Mouse (Mus musculus) heart, postnatal 0 days (tissue): ENCODE results near the gene Kit. TPM values are rescaled to one million over a fixed set of nuclear protein-coding genes. Genes with fewer than 3 reads are reported as not detected.
A peak's percentile ranks its signal among the peaks of the same experiment; 100 is the strongest.

Experiments
- ATAC-seq: fragments of 200-750 bp; cut with Nextera tagmentation; 2 replicates; pipeline ENCODE4 v1.8.0; 2017; ENCODE audit warnings: low read depth, moderate number of reproducible peaks, moderate library complexity; ENCODE audit not compliant: insufficient read depth
- DNase-seq: peaks from one replicate; pipeline ENCODE4 v3.0.0-alpha.2; 2016; ENCODE audit warnings: low spot score
- H3K27ac ChIP-seq: fragments of 300-500 bp; sonication (generic); 2 replicates; pipeline ENCODE4 v1.5.1; 2014; ENCODE audit warnings: low read depth, mild to moderate bottlenecking
- H3K27me3 ChIP-seq: fragments of 300-500 bp; sonication (generic); 2 replicates; pipeline ENCODE4 v1.6.1; 2014; ENCODE audit warnings: low read length, mixed read lengths; ENCODE audit not compliant: control insufficient read depth, insufficient read depth
- H3K36me3 ChIP-seq: fragments of 300-500 bp; sonication (generic); replicated peaks from 2 replicates; pipeline ENCODE4 v1.6.1; 2014; ENCODE audit warnings: low read length, mixed read lengths; ENCODE audit not compliant: control insufficient read depth, insufficient read depth
- H3K4me1 ChIP-seq: fragments of 300-500 bp; sonication (generic); 2 replicates; pipeline ENCODE4 v1.6.1; 2014; ENCODE audit warnings: antibody characterized with exemption; ENCODE audit not compliant: control insufficient read depth, insufficient read depth
- H3K4me2 ChIP-seq: fragments of 300-500 bp; sonication (generic); 2 replicates; pipeline ENCODE4 v1.6.1; 2014; ENCODE audit warnings: low read depth, mild to moderate bottlenecking, low read length, moderate library complexity
- H3K4me3 ChIP-seq: fragments of 300-500 bp; sonication (generic); 2 replicates; pipeline ENCODE4 v1.5.1; 2014; ENCODE audit warnings: low read depth, low read length
- H3K9ac ChIP-seq: fragments of 300-500 bp; sonication (generic); replicated peaks from 2 replicates; pipeline ENCODE4 v1.6.1; 2014; ENCODE audit warnings: low read depth, low read length, mixed read lengths
- H3K9me3 ChIP-seq: fragments of 300-500 bp; sonication (generic); replicated peaks from 2 replicates; pipeline ENCODE4 v1.6.1; 2016; ENCODE audit warnings: low read length; ENCODE audit not compliant: control insufficient read depth
- CTCF ChIP-seq: IDR thresholded peaks from 2 replicates; pipeline ENCODE4 v1.5.1; 2016; ENCODE audit warnings: antibody characterized with exemption, control low read depth, low read depth
- EP300 ChIP-seq: IDR thresholded peaks from 2 replicates; pipeline ENCODE4 v1.6.1; 2016; ENCODE audit warnings: antibody characterized with exemption, low read depth
- WGBS: fragments of 180-500 bp; shearing (Covaris S2); extraction: QIAGEN DNeasy Blood & Tissue Kit; methylation state at CpG from one replicate; pipeline ENCODE4 v1.1.7; 2014; 5-methylcytosine and 5-hydroxymethylcytosine counted together
- polyA plus RNA-seq: library from polyadenylated mRNA; unstranded; fragments of >200 nt; fragmentation: Nextera tagmentation; extraction: Ambion mirVana; gene quantifications from 2 replicates; pipeline ENCODE4 v1.2.1, GENCODE M21; 2015
- total RNA-seq: library from RNA; depleted of rRNA; stranded (reverse); fragments of >200 nt; gene quantifications from 2 replicates; pipeline ENCODE4 v1.2.3, GENCODE M21; 2014; ENCODE audit warnings: low replicate concordance; rRNA removed

The Kit gene
- total RNA-seq (6.7 and 14.9 TPM in 2 replicates), polyA plus RNA-seq (4.9 and 5.0 TPM in 2 replicates)

DNA sequence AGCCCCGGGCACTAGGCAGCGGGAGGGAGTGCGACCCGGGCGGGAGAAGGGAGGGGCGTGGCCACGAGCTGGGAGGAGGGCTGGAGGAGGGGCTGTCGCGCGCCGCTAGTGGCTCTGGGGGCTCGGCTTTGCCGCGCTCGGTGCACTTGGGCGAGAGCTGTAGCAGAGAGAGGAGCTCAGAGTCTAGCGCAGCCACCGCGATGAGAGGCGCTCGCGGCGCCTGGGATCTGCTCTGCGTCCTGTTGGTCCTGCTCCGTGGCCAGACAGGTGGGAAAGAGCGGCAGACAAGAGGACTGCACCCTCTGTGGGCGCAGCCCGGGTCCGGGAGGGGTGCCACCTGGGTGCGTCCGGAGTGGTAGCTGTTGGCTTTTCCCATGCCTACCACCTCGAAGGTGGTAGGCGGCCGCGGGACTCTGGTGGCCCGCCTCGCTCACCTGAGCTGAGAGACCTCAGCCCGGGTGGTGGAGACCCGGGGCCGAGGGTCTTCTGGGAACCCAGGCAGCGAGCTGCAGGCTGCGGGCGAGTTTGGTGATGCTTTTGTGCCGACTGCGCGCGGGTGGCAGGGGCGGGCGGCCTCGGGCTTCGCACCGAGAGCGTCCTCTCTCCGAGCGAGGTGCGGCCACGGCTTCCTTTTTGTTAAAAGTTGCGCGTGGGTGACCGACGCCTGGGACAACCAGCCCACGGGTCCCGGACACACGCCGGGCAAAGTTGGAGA, at the start of gene Kit:
Kit (plus strand) TSS at position 65 of the 715 bp plus-strand sequence.
- Histone ChIP-seq H3K4me2 (peak within 1 kb of the TSS; percentile 100), H3K27me3 (peaks cover 32% of the 10 kb centered on the region), H3K9me3 (no peaks in the 10 kb centered on the region), H3K27ac (no peak within 1 kb of the TSS), H3K36me3 (no peaks in the 10 kb centered on the region), H3K4me1 (peaks cover 7% of the 10 kb centered on the region; the same call in 1 of the 2 replicates), H3K4me3 (peak within 1 kb of the TSS; percentile 70), H3K9ac (peak within 1 kb of the TSS; percentile 56)
- ATAC-seq (peak; percentile 85), DNase-seq (peak; percentile 66)
- WGBS: under 1% methylated on average over 61 of the region's 65 CpGs
- TF ChIP-seq EP300: no peak
- no peak for TF ChIP-seq CTCF

DNA sequence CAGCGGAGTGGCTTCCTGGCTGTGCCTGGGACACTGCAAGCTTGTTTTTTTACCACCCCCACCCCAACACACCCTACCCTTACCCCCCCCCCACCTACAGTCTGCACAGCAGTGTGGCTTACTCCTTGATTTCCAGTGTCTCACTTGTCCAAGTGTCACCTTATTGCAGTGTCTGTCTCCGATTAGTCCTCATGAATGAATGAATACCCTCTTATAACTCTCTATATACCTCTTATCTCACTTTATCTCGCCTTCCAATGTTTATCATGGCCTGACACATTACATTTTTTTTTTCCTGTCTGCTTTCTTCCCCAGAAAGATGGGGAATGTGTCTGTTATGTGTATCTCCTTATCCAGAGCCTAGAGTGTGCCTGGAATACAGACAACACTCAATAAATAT, 38.6 kb upstream of the Kit start:
- Histone ChIP-seq H3K4me1 (0 out of 2 replicates have a peak, but pooled peaks cover 7% of the 10 kb centered on the region), H3K27ac (no peak overlapping the region), H3K9ac (no peak overlapping the region), H3K36me3 (no peaks in the 10 kb centered on the region), H3K9me3 (no peaks in the 10 kb centered on the region), H3K4me2 (no peak overlapping the region), H3K4me3 (no peak overlapping the region), H3K27me3 (no peaks in the 10 kb centered on the region)
- WGBS: 54% methylated on average over 3 of the region's 3 CpGs
- no peak for ATAC-seq
- DNase-seq: no peak
- TF ChIP-seq EP300 (no peak), CTCF (no peak)

DNA sequence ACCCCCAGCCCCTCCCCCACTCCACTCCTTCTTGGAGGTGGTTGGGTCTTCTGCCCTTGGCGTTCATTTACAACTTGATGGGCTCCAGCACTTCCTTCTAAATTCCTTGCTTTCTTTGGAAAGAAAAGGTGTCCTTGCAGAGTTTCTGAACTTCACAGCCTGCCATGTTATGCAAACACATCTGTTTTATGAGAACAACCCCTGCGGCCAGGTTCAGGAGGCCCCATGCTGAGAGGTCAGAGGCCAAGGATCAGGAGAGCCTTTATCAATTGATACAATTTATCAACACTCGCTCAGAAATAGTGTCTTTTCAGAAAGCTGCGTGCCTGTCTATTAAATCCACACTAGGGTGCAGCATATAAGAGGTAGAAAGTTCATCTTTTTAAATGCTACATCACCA, 37.0 kb upstream of the Kit start:
- no peak overlapping the region for H3K4me3 ChIP-seq
- no peak overlapping the region for H3K27ac ChIP-seq
- H3K36me3 ChIP-seq: no peaks in the 10 kb centered on the region
- DNase-seq (no peak), ATAC-seq (no peak)
- no peak overlapping the region for H3K4me2 ChIP-seq
- H3K9ac ChIP-seq: no peak overlapping the region
- 0 out of 2 replicates have a peak, but pooled peaks cover 7% of the 10 kb centered on the region for H3K4me1 ChIP-seq
- no peaks in the 10 kb centered on the region for H3K9me3 ChIP-seq
- WGBS: 62% methylated on average over 4 of the region's 4 CpGs
- TF ChIP-seq EP300 (no peak), CTCF (no peak)
- H3K27me3 ChIP-seq: no peaks in the 10 kb centered on the region

- ATAC-seq (no peak), DNase-seq (no peak)
- H3K36me3 ChIP-seq: no peaks in the 10 kb centered on the region
- 0 out of 2 replicates have a peak, but pooled peaks cover 7% of the 10 kb centered on the region for H3K4me1 ChIP-seq
- WGBS: 63% methylated on average over 4 of the region's 4 CpGs
- H3K27ac ChIP-seq: no peak overlapping the region
- H3K9ac ChIP-seq: no peak overlapping the region
- H3K27me3 ChIP-seq: no peaks in the 10 kb centered on the region
- TF ChIP-seq CTCF (no peak), EP300 (no peak)
- no peak overlapping the region for H3K4me2 ChIP-seq
- H3K4me3 ChIP-seq: no peak overlapping the region
- H3K9me3 ChIP-seq: no peaks in the 10 kb centered on the region
These were observed 36.3 kb upstream of the Kit start for GRCm38 (mm10) chr5:75538458-75538857.

- DNase-seq: peak; percentile 8
- H3K4me1 ChIP-seq: 0 out of 2 replicates have a peak, but pooled peaks cover 7% of the 10 kb centered on the region
- no peaks in the 10 kb centered on the region for H3K27me3 ChIP-seq
- ATAC-seq: no peak
- H3K4me2 ChIP-seq: peak overlapping the region; percentile 3; the same call in 1 of the 2 replicates
- WGBS: 6% methylated on average over 6 of the region's 6 CpGs
- H3K4me3 ChIP-seq: no peak overlapping the region
- no peaks in the 10 kb centered on the region for H3K36me3 ChIP-seq
- H3K27ac ChIP-seq: no peak overlapping the region
- no peaks in the 10 kb centered on the region for H3K9me3 ChIP-seq
- TF ChIP-seq EP300: no peak
- TF ChIP-seq CTCF: no peak
- H3K9ac ChIP-seq: no peak overlapping the region
These were observed 35.6 kb upstream of the Kit start for GRCm38 (mm10) chr5:75539098-75539497.
